Mouse (Mus musculus) lung, postnatal 0 days (tissue): ENCODE data around the gene Vash2. TPM values are rescaled to one million over a fixed set of nuclear protein-coding genes. Genes with fewer than 3 reads are reported as not detected.

Experiments
- ATAC-seq: fragments of 200-750 bp; cut with Nextera tagmentation; 2 replicates; pipeline ENCODE4 v1.8.0; 2017; ENCODE audit warnings: moderate library complexity
- DNase-seq: peaks from one replicate; pipeline ENCODE4 v3.0.0-alpha.2; 2016; ENCODE audit warnings: low spot score
- H3K27ac ChIP-seq: fragments of 300-500 bp; sonication (generic); 2 replicates; pipeline ENCODE4 v1.5.1; 2014; ENCODE audit warnings: antibody characterized with exemption, mild to moderate bottlenecking, low read length, mixed read lengths
- H3K27me3 ChIP-seq: fragments of 300-500 bp; sonication (generic); replicated peaks from 2 replicates; pipeline ENCODE4 v1.6.1; 2014; ENCODE audit warnings: low read length, mixed read lengths; ENCODE audit not compliant: insufficient read depth
- H3K36me3 ChIP-seq: fragments of 300-500 bp; sonication (generic); 2 replicates; pipeline ENCODE4 v1.6.1; 2014; ENCODE audit warnings: low read length, mixed read lengths; ENCODE audit not compliant: insufficient read depth
- H3K4me1 ChIP-seq: fragments of 300-500 bp; sonication (generic); 2 replicates; pipeline ENCODE4 v1.6.1; 2014; ENCODE audit warnings: antibody characterized with exemption, low read depth, low read length, mixed read lengths; ENCODE audit not compliant: insufficient read depth
- H3K4me2 ChIP-seq: fragments of 300-500 bp; sonication (generic); replicated peaks from 2 replicates; pipeline ENCODE4 v1.6.1; 2014; ENCODE audit warnings: low read depth, mild to moderate bottlenecking, low read length, moderate library complexity, mixed read lengths
- H3K4me3 ChIP-seq: fragments of 300-500 bp; sonication (generic); 2 replicates; pipeline ENCODE4 v1.5.1; 2014; ENCODE audit warnings: low read depth, low read length
- H3K9ac ChIP-seq: fragments of 300-500 bp; sonication (generic); replicated peaks from 2 replicates; pipeline ENCODE4 v1.6.1; 2014; ENCODE audit warnings: low read depth, mild to moderate bottlenecking
- H3K9me3 ChIP-seq: fragments of 300-500 bp; sonication (generic); 2 replicates; pipeline ENCODE4 v1.6.1; 2016; ENCODE audit warnings: low read length, mixed read lengths
- CTCF ChIP-seq: IDR thresholded peaks from 2 replicates; pipeline ENCODE4 v1.5.1; 2016; ENCODE audit warnings: antibody characterized with exemption, mild to moderate bottlenecking
- EP300 ChIP-seq: IDR thresholded peaks from 2 replicates; pipeline ENCODE4 v1.6.1; 2016; ENCODE audit warnings: antibody characterized with exemption, mild to moderate bottlenecking, control low read depth
- WGBS: fragments of 180-500 bp; shearing (Covaris S2); extraction: QIAGEN DNeasy Blood & Tissue Kit; methylation state at CpG from one replicate; pipeline ENCODE4 v1.1.7; 2014; 5-methylcytosine and 5-hydroxymethylcytosine counted together
- polyA plus RNA-seq: library from polyadenylated mRNA; unstranded; fragments of >200 nt; fragmentation: Nextera tagmentation; extraction: Ambion mirVana; gene quantifications from 2 replicates; pipeline ENCODE4 v1.2.1, GENCODE M21; 2015

The Vash2 gene
- polyA plus RNA-seq, 1 experiment from 2014 or later: 4.2 TPM

DNA sequence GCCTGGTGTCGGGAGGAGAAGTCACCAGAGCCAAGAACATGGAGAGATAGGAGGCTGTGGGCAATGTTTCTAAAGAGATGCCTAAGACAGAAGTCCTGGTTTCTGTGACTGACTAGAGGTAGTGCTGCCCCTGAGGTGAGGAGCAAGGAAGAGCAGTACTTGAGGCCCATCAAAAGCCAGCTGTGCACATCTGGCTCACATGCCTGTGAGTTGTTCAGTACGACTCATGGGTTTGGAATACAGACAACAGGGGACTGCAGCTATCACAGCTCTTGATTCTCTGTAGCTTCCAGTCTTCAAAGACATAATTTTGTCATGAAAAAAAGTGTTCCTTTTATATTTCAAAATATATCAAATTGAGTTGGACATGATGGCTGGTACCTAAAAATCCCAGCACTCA lies 78.0 kb downstream of the Vash2 start:
- Histone ChIP-seq H3K27me3 (no peaks in the 10 kb centered on the region), H3K4me3 (no peak overlapping the region), H3K27ac (peak overlapping the region; percentile 80; the same call in 1 of the 2 replicates), H3K4me1 (peaks cover 16% of the 10 kb centered on the region), H3K4me2 (no peak overlapping the region), H3K36me3 (0 out of 2 replicates have a peak, but pooled peaks cover 4% of the 10 kb centered on the region), H3K9ac (no peak overlapping the region), H3K9me3 (no peaks in the 10 kb centered on the region)
- TF ChIP-seq EP300 (no peak), CTCF (no peak)
- DNase-seq: peak; percentile 26
- no peak for ATAC-seq
- WGBS: 34% methylated on average over 2 of the region's 2 CpGs

DNA sequence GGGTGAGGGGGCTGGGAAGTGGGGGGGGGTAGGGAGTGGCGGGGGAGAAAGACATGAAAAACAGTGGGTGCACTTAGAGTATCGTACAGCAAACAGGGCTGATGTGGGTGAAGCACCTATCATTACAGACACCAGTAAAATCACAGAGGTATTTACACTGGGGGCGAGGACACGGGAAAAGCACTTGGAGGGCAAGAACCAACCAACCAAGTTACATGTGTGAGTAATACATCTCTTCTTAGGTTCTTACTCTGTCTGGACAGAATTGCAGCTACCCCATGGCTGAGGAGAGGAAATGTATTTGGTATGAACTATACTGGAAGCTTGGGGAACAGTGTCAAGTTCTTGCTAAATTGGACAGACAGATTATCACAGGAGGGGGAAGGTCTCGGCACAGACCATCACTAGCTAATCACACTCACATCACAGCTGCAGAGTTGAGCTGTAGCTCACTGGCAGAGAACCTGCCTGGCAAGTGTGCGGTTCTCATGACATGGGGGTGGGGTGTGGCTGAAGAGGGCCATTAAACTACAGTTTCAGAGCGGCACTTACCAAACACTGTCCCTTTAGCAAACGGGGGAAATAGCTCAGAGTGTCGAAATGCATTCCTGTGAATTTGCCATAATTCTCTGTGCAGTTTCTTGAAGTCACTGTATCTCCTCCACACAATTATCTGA lies 80.1 kb downstream of the Vash2 start:
- H3K9me3 ChIP-seq: no peaks in the 10 kb centered on the region
- H3K27me3 ChIP-seq: no peaks in the 10 kb centered on the region
- DNase-seq: peak; percentile 94
- TF ChIP-seq EP300: peak; percentile 36
- no peak for TF ChIP-seq CTCF
- ATAC-seq: peak; percentile 93
- H3K4me1 ChIP-seq: peaks cover 16% of the 10 kb centered on the region
- no peak overlapping the region for H3K9ac ChIP-seq
- no peak overlapping the region for H3K4me3 ChIP-seq
- H3K4me2 ChIP-seq: peak overlapping the region; percentile 17
- no peaks in the 10 kb centered on the region for H3K36me3 ChIP-seq
- H3K27ac ChIP-seq: peak overlapping the region; percentile 80
- WGBS: 30% methylated on average over 9 of the region's 9 CpGs

DNA sequence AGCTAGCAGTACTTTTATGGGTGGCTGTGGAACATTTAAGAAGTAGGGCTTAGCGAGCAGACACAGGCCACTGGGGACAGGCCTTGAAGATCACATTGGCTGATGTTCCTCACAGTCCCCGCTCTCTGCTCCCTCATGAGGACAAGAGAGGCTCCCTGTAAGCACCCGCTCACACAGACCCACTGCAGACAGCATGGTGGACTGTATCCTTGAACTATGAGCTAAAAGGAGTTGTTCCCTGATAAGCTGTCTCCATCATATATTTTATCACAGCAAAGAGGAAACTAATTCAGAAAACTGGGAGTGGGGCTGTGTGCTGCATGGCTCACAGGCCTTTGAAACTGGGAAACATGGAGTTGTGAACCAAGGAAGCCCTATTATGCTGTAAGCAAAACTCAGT lies 80.9 kb downstream of the Vash2 start:
- Histone ChIP-seq H3K27ac (peak overlapping the region; percentile 80), H3K36me3 (no peaks in the 10 kb centered on the region), H3K27me3 (no peaks in the 10 kb centered on the region), H3K9me3 (no peaks in the 10 kb centered on the region), H3K4me3 (no peak overlapping the region), H3K9ac (no peak overlapping the region), H3K4me2 (no peak overlapping the region), H3K4me1 (peaks cover 16% of the 10 kb centered on the region)
- DNase-seq (no peak), ATAC-seq (no peak)
- WGBS: 93% methylated on average over 3 of the region's 3 CpGs
- TF ChIP-seq CTCF (no peak), EP300 (no peak)

Other genes with a start within 250 kb of the Vash2 start
- gene Rps6kc1, start 67.5 kb downstream of the Vash2 start, polyA plus RNA-seq: 8.5 and 9.7 TPM in 2 replicates
- gene Angel2, start 54.2 kb downstream of the Vash2 start, polyA plus RNA-seq: 37.7 and 40.4 TPM in 2 replicates
- gene Flvcr1, start 46.9 kb upstream of the Vash2 start, polyA plus RNA-seq: 7.8 and 7.9 TPM in 2 replicates
- not detected in 2 replicates for gene Spata45, start 57.3 kb upstream of the Vash2 start, polyA plus RNA-seq
- 10.5 and 11.9 TPM in 2 replicates for gene Tatdn3, start 83.6 kb upstream of the Vash2 start, polyA plus RNA-seq
- gene Nsl1, start 83.7 kb upstream of the Vash2 start, polyA plus RNA-seq: 1.5 and 1.8 TPM in 2 replicates
- 2.0 and 2.6 TPM in 2 replicates for gene Batf3, start 118.6 kb upstream of the Vash2 start, polyA plus RNA-seq
- not detected in 2 replicates for gene Fam71a, start 185.5 kb upstream of the Vash2 start, polyA plus RNA-seq
- gene Atf3, start 238.7 kb upstream of the Vash2 start, polyA plus RNA-seq: 8.2 and 8.3 TPM in 2 replicates